Mouse (Mus musculus): ENCODE data around the gene Fam181a.

Fam181a gene

DNA sequence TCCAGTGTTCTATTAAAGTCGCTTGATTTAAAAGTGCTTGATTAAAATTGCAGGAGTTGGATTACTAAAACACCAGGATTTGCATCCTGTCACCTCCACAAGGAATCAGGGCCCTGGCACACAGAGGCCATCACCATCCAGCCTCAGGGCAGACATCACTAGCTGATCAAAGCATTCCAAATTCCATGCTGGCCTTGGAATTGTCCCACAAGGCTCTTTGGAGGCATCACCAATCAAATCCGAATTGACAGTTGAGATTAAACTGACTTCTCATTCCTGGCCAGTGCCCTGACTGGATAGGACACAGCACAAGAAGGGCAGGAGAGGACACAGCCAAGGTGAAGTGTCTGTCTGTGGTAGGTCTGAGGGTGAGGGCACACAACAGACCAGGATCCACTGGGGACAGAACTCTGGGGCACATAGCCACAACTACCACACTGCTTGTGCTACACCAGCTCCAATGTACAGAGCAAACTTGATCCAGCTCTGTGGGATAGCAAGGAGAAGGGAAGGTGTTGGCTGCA is at the start of gene Fam181a:
Gene Fam181a (plus strand): TSS at position 232 of the 524 bp plus-strand sequence.
- CTCF ChIA-PET = no interaction called here

DNA sequence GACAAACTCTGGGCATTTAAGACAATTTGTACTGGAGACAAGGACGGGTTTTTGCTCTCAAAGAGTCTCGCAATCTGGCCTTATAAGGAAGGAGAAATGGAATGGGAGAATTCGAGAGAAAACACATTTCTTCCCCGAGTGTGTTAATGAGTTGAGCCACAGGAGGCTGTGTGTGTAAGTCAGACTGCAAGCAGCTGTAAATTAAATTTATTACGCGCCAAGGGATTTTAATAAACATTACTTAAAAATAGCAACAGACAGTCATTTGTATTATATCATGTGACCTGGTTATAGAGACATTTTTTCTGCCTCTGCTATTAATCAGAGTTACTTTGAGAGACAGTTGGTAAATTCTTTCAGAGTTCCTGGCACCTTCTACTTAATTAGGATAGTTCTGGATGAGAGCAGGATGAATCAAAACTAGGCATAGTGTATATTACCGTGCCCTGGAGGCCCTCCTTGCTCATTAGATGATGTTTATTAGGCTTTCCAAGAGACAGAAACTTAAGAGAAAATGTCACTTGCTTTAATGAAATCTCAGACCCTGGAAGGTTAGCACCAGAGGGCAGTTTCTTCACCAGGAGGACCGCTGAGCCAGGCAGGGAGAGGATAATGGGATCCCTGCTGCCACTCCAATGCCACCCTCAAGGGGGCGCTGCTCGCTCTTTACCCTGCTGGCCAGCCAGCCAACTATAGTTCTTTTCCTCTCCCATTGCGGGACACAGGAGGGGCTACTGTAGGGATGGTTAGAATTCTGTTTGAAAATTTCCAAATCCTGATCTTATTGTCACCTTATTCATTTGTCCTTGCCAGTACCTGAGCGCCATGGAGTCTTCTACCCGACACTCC is 48.5 kb upstream of the Fam181a start:
- CTCF ChIA-PET = no interaction called here

GRCm38 (mm10) chr12:103266605-103267004 is 44.2 kb upstream of the Fam181a start:
- CTCF ChIA-PET = no interaction called here

GRCm38 (mm10) chr12:103272176-103272575 is 38.6 kb upstream of the Fam181a start:
- CTCF ChIA-PET = no interaction called here

DNA sequence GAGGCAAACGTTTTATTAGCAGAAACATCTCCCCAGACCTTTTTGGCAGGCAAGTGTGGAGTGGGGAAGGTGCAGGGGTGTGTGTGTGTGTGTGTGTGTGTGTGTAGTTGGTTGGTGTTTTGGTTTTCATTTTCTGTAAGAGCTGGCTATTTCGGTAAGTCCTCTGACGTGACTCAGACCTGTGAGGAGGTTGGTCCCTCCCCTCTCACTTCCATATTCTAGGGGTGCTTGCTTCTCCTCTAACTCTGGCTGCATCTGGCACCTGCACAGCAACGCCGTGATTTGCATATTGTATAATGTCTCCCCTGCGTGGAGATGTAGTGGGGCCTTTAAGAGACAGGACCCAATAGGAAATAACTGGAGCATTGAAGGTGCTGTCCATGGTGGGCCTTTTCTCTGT is 37.7 kb upstream of the Fam181a start:
- CTCF ChIA-PET = no interaction called here

DNA sequence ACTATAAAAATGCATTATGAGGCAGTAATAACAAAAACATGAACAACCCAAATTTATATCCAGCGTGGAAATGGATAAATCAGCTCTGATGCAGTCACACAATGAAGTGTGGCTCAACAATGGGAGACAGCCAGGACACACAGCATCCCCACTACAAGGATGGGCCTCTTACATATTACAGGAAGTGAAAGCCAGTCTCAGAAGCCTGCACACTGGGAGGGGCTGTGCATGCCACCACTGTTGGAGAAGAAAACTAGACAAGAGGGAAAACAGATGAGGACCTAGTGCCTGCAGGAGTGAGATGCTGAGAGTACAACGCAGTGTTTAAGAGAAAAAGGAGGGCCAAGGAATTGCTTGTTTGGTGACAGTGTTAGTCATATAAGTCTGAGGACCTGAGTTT is 37.0 kb upstream of the Fam181a start:
- CTCF ChIA-PET = no interaction called here

- CTCF ChIA-PET = no interaction called here
Measured at GRCm38 (mm10) chr12:103276422-103276821, 34.4 kb upstream of the Fam181a start.

DNA sequence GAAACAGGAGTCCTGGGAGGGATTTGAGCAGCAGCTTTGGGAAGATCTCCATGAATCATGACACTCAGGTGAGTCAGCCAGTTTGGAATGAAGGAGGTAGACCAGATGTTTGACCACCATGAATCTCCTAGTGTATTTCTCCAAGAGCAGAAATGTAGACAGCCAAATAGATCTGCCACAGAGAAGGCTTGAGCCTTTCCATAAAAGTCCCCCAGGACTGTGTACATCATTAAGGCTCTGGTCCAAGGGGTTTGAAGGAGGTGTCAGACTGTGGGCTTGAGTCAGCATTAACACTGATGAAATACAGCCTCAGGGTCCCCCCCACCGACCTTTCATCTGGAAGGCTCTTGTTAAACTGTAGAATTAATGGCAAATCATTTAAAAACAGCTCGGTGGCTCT is 29.3 kb upstream of the Fam181a start:
- CTCF ChIA-PET = no interaction called here

DNA sequence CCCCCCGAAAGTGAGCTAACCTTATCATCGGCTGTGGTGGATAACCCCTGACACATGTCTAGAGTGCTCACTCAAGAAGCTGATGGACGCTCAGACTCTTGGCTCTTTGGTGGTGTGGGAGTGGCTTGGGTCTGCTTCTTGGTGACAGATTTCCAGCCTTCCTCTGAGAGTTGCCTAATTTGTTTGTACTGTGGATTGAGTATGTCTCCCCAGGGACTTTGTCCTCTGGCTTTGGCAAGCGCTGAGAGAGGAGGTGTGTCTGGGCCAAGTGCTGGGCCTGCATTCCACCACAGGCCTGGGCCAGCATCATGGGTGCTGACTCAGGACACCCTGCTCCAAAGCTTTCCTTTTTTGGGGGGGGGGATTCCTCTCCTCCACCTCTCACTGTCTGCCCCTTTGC is 28.9 kb upstream of the Fam181a start:
- CTCF ChIA-PET = no interaction called here

DNA sequence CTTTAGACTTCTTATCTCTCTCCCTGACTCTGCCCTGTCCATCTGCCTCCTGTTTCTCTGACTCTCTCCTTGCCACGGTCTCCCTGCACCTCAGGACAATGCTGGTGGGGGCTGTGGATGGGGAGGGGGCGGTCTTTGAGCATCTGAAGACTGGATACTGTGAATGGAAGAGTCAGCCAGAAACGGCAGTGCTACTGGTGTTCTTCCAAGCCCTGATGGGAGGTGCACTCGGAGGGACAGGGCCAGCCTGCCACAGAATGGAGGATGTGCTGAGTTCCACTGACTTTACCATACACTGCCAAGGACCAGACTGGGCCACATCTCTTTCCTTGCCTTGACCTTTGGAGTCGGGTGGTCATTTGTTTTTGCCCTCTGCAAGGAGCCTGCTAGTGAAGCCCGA is 27.8 kb upstream of the Fam181a start:
- CTCF ChIA-PET = no interaction called here

GRCm38 (mm10) chr12:103283411-103283810 is 27.4 kb upstream of the Fam181a start:
- CTCF ChIA-PET = no interaction called here

GRCm38 (mm10) chr12:103287276-103287675 is 23.5 kb upstream of the Fam181a start:
- CTCF ChIA-PET = no interaction called here

GRCm38 (mm10) chr12:103292366-103292765 is 18.4 kb upstream of the Fam181a start:
- CTCF ChIA-PET = no interaction called here

DNA sequence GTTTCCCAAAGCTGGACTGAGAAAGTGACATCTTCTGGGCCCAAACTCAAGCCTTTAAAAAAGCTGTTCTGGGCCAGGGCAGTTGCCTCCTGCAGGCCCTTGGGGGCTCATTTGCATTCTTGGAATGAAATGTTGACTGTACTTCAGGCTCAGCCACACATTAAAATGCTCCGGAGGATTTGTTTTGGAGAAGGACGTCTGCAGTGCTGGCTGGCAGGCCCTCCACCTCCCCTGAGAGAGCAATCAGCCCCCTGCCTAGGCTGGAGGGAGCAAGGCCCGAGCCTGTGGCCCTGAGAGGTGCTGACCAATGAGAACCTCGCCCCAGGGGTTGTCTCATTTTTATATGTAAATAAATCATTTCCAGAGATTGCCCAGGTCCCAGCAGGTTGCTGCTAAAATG is 14.5 kb upstream of the Fam181a start:
- CTCF ChIA-PET = no interaction called here

- CTCF ChIA-PET = no interaction called here
Measured at GRCm38 (mm10) chr12:103300493-103300892, 10.3 kb upstream of the Fam181a start.

- CTCF ChIA-PET = no interaction called here
Measured at GRCm38 (mm10) chr12:103301645-103302044, 9.1 kb upstream of the Fam181a start.

GRCm38 (mm10) chr12:103302960-103303359 is 7.8 kb upstream of the Fam181a start:
- CTCF ChIA-PET = no interaction called here

DNA sequence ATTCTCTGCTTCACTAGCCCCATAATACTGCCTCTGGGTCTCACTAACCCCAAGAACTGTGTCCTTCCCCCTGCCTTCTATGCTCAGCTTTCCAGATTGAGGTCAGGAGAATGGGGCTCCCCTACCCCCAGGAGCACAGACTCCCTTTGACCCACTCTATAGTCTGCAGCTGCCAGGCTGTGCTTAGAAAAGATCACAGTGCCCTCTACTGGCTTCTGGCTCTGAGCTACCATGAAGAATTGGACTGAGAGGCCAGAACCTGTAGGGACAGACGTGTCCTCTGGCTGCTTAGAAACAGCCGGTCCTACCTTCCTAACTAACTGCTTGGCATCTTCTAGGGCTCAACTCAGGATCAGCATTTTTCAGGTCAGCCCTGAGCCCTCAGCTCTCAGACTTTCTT is 4.6 kb upstream of the Fam181a start:
- CTCF ChIA-PET = interaction anchor here (0.8 to 1.3 kb wide), 2 partner anchors 16 to 539 kb away, joined by 3 to 4 read pairs; no protein-coding TSS in a partner anchor

DNA sequence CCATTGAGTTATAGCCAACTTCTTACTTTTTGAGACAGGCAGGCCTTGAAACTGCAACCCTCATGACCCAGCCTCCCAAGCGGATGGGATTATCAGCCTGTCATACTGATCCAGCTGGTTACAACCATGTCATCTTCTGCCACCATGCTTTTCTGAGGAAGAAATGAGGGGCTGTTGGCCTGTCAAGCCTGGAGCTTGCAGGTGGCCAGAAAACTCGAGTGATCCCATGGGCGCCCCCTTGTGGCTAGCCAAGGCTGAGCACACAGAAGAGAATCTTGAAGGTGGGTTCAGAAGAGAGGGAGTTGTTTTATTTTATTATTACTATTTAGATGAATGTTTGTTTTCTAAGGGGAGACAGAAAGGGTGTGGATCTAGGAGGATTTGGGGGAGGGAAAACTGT is 4.1 kb upstream of the Fam181a start:
- CTCF ChIA-PET = interaction anchor here (1.3 kb wide), 1 partner anchor 16 kb away, joined by 3 read pairs; no protein-coding TSS in a partner anchor

- CTCF ChIA-PET = no interaction called here
Measured at GRCm38 (mm10) chr12:103311921-103312320, 1.1 kb downstream of the Fam181a start.

GRCm38 (mm10) chr12:103313274-103313673 is 2.5 kb downstream of the Fam181a start:
- CTCF ChIA-PET = no interaction called here

DNA sequence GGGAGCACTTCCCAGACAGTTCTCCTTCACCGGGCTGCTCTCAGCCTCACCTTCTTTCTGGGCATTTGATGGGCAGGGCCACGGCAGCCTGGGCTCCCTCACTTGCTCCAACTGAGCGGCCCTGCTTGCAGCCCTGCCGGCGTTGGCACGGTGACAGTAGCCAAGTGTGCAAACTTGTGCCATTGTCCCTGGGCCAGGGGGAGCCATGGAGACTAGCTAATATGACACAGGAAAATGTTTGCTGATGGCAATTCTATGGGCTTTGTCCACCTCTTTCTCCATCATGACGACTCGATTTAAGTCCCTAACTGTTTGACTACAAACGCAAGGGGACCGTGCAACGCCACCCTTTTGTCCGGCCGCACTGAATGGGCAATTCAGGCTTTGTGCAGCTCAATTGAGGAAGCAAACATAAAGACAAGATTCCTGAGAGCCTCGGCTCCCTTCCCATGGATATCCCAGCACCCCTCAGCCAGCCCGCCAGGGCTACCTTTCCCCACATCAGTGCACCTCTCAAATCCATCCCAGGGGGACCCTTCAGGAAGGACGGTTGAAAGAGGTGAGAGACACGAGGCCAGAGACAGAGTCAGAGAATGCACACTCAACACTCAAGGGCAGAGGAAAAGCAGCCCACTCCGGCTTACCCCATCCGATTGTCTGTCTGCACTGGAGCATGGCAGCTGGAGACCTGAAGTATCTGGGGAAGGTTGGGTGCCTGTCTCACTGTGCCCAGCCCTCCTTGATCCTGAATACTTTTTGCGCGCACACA is 3.3 kb downstream of the Fam181a start:
- CTCF ChIA-PET = no interaction called here
